Mouse (Mus musculus) forebrain, embryonic 14.5 days (tissue): ENCODE results near the gene Dnajc3. TPM values are rescaled to one million over a fixed set of nuclear protein-coding genes. Genes with fewer than 3 reads are reported as not detected.
"Not testable (repeated sequence)": the region's sequence is repeated elsewhere in the genome, so short reads cannot be mapped to it uniquely, and the experiment has no call there.

Experiments
- ATAC-seq: fragments of 200-750 bp; cut with Nextera tagmentation; 2 replicates; pipeline ENCODE4 v1.8.0; 2017; ENCODE audit warnings: mild to moderate bottlenecking, moderate library complexity
- DNase-seq: peaks from one replicate; pipeline ENCODE4 v3.0.0-alpha.2; 2015; ENCODE audit warnings: low spot score
- H3K27ac ChIP-seq: fragments of 300-500 bp; sonication (generic); 2 replicates; pipeline ENCODE4 v1.5.1; 2014; ENCODE audit warnings: low read depth, mild to moderate bottlenecking, control low read depth, low read length, moderate library complexity
- H3K27me3 ChIP-seq: fragments of 300-500 bp; sonication (generic); replicated peaks from 2 replicates; pipeline ENCODE4 v1.6.1; 2014; ENCODE audit warnings: low read length, control low read depth, mixed read lengths; ENCODE audit not compliant: control insufficient read depth, insufficient read depth
- H3K36me3 ChIP-seq: fragments of 300-500 bp; sonication (generic); 2 replicates; pipeline ENCODE4 v1.6.1; 2014; ENCODE audit warnings: low read length, control low read depth; ENCODE audit not compliant: control insufficient read depth, insufficient read depth
- H3K4me1 ChIP-seq: fragments of 300-500 bp; sonication (generic); 2 replicates; pipeline ENCODE4 v1.6.1; 2014; ENCODE audit warnings: antibody characterized with exemption, low read length, control low read depth; ENCODE audit not compliant: control insufficient read depth, insufficient read depth
- H3K4me2 ChIP-seq: fragments of 300-500 bp; sonication (generic); 2 replicates; pipeline ENCODE4 v1.6.1; 2014; ENCODE audit warnings: mild to moderate bottlenecking, control low read depth, low read length
- H3K4me3 ChIP-seq: fragments of 300-500 bp; sonication (generic); 2 replicates; pipeline ENCODE4 v1.5.1; 2014; ENCODE audit warnings: low read depth, low read length, control low read depth
- H3K9ac ChIP-seq: fragments of 300-500 bp; sonication (generic); 2 replicates; pipeline ENCODE4 v1.6.1; 2014; ENCODE audit warnings: mild to moderate bottlenecking, low read length, control low read depth, moderate library complexity
- H3K9me3 ChIP-seq: fragments of 300-500 bp; sonication (generic); replicated peaks from 2 replicates; pipeline ENCODE4 v1.6.1; 2016; ENCODE audit warnings: low read length, control low read depth, mixed read lengths; ENCODE audit not compliant: control insufficient read depth
- WGBS: fragments of 180-500 bp; shearing (Covaris S2); extraction: QIAGEN DNeasy Blood & Tissue Kit; methylation state at CpG from one replicate; pipeline ENCODE4 v1.1.7; 2014; 5-methylcytosine and 5-hydroxymethylcytosine counted together
- polyA plus RNA-seq: library from polyadenylated mRNA; unstranded; fragments of >200 nt; fragmentation: Nextera tagmentation; extraction: Ambion mirVana; gene quantifications from 2 replicates; pipeline ENCODE4 v1.2.1, GENCODE M21; 2014

Dnajc3 gene
- polyA plus RNA-seq, 1 experiment from 2014 or later: 18.8 TPM

DNA sequence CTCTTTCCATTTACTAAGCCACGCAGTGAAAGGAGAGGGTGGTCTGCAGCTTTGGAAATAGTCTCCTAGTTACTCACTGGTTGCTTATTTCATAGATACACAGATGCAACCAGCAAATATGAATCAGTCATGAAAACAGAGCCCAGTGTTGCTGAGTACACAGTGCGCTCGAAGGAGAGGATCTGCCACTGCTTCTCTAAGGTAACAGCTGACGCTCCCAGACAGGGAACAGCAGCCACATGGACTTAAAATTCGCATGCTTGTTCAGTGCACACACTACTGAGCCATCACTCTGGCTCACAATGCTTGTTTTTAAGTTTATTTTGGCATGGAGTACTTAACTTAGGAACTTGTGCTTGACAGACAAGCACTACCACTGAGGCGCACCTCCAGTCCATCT lies 34.5 kb downstream of the Dnajc3 start:
- DNase-seq (no peak), ATAC-seq (no peak)
- no peak overlapping the region for H3K4me3 ChIP-seq
- no peak overlapping the region for H3K4me2 ChIP-seq
- no peak overlapping the region for H3K9ac ChIP-seq
- 92% methylated on average over 6 of the region's 6 CpGs for WGBS
- no peak overlapping the region for H3K27ac ChIP-seq
- H3K4me1 ChIP-seq: no peaks in the 10 kb centered on the region
- H3K36me3 ChIP-seq: peaks cover 64% of the 10 kb centered on the region
- H3K9me3 ChIP-seq: no peaks in the 10 kb centered on the region
- no peaks in the 10 kb centered on the region for H3K27me3 ChIP-seq

DNA sequence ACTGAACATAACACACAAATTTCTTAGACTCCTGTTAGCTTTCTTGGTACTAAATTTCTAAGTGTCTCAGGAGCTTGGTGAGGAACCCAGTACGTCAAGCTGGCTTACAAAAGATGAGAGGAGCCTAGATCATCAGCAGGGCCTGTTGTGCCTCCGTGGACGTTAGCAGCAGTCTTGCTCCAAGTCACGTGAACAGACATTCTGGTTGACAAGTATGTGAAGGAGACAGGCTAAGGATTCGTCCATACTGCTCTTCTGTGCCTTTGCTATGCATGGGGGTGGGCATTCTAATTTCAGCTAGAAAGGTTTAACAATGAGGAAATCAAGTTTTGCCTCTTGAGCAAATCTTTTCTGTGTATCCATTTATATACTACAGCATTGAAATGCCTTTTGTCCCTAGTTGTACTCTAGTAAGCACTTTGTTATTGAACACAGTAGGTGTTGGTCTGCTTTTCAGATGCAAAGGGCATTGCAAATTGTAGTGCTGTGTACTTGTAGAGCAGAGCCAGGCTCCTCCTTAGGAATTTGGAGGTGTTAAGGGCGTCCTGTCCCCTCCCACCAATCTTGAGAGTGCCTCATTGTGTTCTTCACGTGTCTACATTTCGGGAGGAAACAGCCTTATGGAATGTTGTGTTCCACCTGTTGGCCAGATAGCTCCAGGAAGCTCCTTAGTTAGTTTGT lies 39.5 kb downstream of the Dnajc3 start:
- no peak overlapping the region for H3K9ac ChIP-seq
- no peak overlapping the region for H3K27ac ChIP-seq
- WGBS: 77% methylated on average over 8 of the region's 8 CpGs
- no peaks in the 10 kb centered on the region for H3K27me3 ChIP-seq
- H3K4me3 ChIP-seq: no peak overlapping the region
- no peaks in the 10 kb centered on the region for H3K9me3 ChIP-seq
- no peak for ATAC-seq
- H3K4me2 ChIP-seq: no peak overlapping the region
- no peaks in the 10 kb centered on the region for H3K4me1 ChIP-seq
- no peak for DNase-seq
- peaks cover 74% of the 10 kb centered on the region for H3K36me3 ChIP-seq

DNA sequence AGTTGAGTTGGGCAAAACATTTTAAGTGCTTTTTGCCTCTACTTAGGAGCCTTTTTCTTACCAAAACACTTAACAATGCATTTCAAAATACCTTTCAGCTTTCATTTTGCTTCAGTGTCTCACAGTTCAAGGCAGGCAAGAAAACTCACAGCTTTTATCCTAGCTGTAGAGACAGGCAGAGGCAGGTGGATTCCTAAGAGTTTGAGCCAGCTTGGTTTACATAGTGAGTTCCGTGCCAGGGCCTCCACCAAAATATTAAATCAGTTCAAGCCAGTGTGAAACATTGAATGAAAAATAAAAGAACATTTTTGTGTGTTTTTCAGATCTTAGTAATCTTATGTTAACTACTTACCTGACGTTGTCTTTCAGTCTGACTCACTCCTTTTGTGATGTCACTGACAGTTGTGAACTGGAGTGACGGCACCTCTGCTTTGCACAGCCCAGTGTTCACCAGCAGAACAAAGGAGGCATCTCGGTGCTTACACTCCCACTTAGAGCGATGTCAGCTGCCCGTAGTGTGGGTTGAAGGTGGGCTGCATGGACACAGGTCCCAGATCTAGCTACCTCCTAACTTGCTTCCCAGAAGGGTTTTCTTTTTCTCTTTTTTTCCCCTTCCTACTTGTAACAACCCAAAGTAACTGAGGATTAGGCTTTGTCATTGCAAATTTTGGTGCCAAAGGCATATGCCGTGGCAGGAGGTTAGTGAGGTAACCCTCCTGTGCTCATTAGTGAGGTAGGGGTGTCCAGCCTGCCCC lies 42.0 kb downstream of the Dnajc3 start:
- no peaks in the 10 kb centered on the region for H3K9me3 ChIP-seq
- no peaks in the 10 kb centered on the region for H3K27me3 ChIP-seq
- no peaks in the 10 kb centered on the region for H3K4me1 ChIP-seq
- H3K9ac ChIP-seq: no peak overlapping the region
- peaks cover 69% of the 10 kb centered on the region for H3K36me3 ChIP-seq
- DNase-seq (no peak), ATAC-seq (no peak)
- 66% methylated on average over 7 of the region's 7 CpGs for WGBS
- H3K4me2 ChIP-seq: no peak overlapping the region
- H3K27ac ChIP-seq: no peak overlapping the region
- no peak overlapping the region for H3K4me3 ChIP-seq

DNA sequence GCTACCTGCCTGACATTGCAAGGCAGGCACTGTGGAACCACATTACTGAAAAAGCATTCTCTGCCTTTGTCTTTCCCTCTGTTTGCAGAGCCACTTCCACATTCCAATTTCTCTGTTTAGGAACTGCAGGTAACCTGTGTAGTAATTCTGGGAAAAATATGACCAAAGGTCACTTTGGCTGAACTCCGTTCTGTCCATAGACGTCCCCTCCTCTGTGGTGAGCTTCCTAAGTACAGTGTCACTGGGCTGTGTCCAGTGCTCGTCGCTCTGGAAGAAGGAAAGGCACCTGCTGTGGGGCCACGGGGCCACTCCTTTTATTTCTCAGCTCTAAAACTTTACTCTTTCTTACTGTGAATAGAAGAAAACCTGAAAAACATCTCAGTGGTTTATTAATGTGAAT lies 42.6 kb downstream of the Dnajc3 start:
- WGBS: 71% methylated on average over 5 of the region's 5 CpGs
- Histone ChIP-seq H3K4me2 (no peak overlapping the region), H3K9ac (no peak overlapping the region), H3K36me3 (peaks cover 66% of the 10 kb centered on the region), H3K27ac (no peak overlapping the region), H3K4me3 (no peak overlapping the region), H3K4me1 (no peaks in the 10 kb centered on the region), H3K27me3 (no peaks in the 10 kb centered on the region), H3K9me3 (no peaks in the 10 kb centered on the region)
- no peak for DNase-seq
- ATAC-seq: no peak

DNA sequence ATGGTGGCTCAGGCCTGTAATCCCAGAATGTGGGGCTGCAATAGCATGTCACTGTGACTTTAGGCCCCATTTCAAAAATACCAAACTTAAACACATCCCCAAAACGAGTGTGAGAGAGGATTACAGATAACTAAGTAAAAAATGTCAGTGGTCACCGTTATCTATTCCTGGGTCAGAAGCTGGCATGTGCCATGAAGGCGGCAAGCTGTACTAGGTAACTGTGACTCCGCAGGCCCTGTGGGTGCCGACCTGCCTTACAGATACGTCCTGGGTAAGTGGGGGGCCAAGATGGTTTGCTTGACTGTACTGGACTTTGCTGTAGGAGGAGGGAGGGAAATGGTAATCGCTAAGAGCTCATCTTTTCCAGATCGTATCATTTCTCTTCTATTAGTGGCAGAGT lies 43.1 kb downstream of the Dnajc3 start:
- Histone ChIP-seq H3K4me1 (no peaks in the 10 kb centered on the region), H3K27ac (no peak overlapping the region), H3K27me3 (no peaks in the 10 kb centered on the region), H3K4me2 (no peak overlapping the region), H3K36me3 (peaks cover 66% of the 10 kb centered on the region), H3K9me3 (no peaks in the 10 kb centered on the region), H3K9ac (no peak overlapping the region), H3K4me3 (no peak overlapping the region)
- DNase-seq: no peak
- WGBS: 89% methylated on average over 8 of the region's 8 CpGs
- no peak for ATAC-seq

DNA sequence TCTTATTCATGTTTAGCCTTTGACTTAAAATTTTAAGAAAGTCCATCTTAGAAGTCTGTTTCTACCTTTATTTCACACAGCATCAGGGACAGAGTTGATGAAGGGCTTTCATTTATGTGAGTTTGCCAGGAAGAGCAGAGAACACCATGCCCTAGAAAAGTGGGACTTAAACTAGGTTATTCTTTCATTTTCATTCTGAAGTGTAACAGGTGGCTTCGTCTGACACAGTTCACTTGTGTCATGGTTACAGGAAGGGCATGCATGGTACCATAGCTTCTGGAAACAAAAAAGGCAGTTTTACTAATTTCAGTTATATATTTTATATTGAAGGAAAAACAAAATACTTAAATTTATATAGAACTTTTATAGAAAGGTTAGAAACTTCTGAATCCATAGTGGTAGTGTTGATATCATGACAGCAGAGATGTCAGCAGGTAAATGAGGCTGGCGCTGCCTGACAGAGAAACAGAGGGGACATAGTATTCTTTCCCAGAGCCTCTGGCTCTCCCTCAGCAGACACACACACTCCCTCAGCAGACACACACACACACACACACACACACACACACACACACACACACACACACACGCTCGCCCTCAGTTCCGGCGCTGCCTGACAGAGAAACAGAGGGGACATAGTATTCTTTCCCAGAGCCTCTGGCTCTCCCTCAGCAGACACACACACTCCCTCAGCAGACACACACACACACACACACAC lies 44.1 kb downstream of the Dnajc3 start:
- H3K36me3 ChIP-seq: peaks cover 58% of the 10 kb centered on the region
- H3K4me1 ChIP-seq, ATAC-seq, DNase-seq, H3K9me3 ChIP-seq, H3K4me2 ChIP-seq, H3K9ac ChIP-seq, H3K27me3 ChIP-seq, H3K27ac ChIP-seq, H3K4me3 ChIP-seq: not testable (repeated sequence)
- 78% methylated on average over 6 of the region's 6 CpGs for WGBS

DNA sequence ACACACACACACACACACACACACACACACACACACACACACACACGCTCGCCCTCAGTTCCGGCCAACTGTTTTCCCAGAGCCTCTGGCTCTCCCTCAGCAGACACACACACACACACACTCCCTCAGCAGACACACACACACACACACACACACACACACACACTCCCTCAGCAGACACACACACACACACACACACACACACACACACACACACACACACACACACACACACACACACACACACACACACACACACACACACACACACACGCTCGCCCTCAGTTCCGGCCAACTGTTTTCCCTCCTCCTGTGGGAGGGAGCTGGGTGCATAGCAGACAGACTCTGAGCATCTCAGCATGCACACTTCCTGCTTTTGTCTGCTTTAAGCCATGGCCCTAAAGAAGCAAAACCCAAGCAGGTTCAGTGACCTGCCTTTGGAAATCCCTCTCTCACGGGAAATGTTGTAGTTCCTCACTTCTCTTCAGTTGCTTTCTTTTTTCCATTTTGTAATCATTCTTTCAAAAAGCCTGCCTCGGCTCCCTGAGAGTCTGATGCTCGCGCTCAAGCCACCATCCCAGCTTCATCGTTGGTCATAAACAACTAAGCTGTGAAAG lies 44.8 kb downstream of the Dnajc3 start:
- 72% methylated on average over 8 of the region's 11 CpGs for WGBS
- not testable (repeated sequence) for H3K9me3 ChIP-seq, H3K4me2 ChIP-seq, H3K9ac ChIP-seq, H3K4me1 ChIP-seq, H3K4me3 ChIP-seq, H3K27me3 ChIP-seq, DNase-seq, ATAC-seq
- Histone ChIP-seq H3K36me3 (peaks cover 52% of the 10 kb centered on the region), H3K27ac (peak overlapping the region; percentile 41; the same call in 1 of the 2 replicates)

DNA sequence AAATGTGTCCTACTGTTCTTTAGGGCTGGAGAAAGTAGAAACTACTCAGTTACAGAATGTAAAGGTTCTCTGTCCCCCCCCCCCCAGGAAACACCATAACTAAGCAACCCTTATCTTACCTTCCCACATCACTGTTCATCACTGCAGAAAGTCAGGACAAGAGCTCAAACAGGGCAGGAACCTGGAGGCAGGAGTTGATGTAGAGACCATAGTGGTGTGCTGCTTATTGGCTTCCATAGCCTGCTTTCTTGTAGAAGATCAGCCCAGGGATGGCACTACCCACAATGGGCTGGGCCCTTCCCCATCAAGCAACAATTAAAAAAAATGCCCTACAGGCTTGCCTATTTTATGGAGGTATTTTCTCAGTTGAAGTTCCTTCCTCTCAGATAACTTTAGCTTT lies 45.6 kb downstream of the Dnajc3 start:
- no peak overlapping the region for H3K9ac ChIP-seq
- no peaks in the 10 kb centered on the region for H3K9me3 ChIP-seq
- peaks cover 44% of the 10 kb centered on the region for H3K36me3 ChIP-seq
- no peaks in the 10 kb centered on the region for H3K4me1 ChIP-seq
- no peak for ATAC-seq
- H3K4me2 ChIP-seq: no peak overlapping the region
- no peak overlapping the region for H3K4me3 ChIP-seq
- H3K27me3 ChIP-seq: no peaks in the 10 kb centered on the region
- no peak for DNase-seq
- no peak overlapping the region for H3K27ac ChIP-seq
